Mouse (Mus musculus) embryonic fibroblast, embryonic 13.5 days (primary cell): ENCODE data around the gene Zfhx3. TPM values are rescaled to one million over a fixed set of nuclear protein-coding genes. Genes with fewer than 3 reads are reported as not detected.
A peak's percentile ranks its signal among the peaks of the same experiment; 100 is the strongest.

ENCODE experiments used
- H3K27ac ChIP-seq: 2 replicates; pipeline ENCODE4 v1.5.1; 2012; ENCODE audit warnings: low read length, control low read depth, inconsistent platforms; ENCODE audit not compliant: insufficient read depth
- H3K4me1 ChIP-seq: 2 replicates; pipeline ENCODE4 v1.6.1; 2011; ENCODE audit warnings: low read length; ENCODE audit not compliant: control insufficient read depth, insufficient read depth
- H3K4me3 ChIP-seq: 2 replicates; pipeline ENCODE4 v1.5.1; 2011; ENCODE audit warnings: mild to moderate bottlenecking, control low read depth, low read length; ENCODE audit not compliant: insufficient read depth
- CTCF ChIP-seq: IDR thresholded peaks from 2 replicates; pipeline ENCODE4 v1.5.1; 2011; ENCODE audit warnings: mild to moderate bottlenecking, control low read depth, low read length, moderate library complexity, borderline replicate concordance; ENCODE audit not compliant: insufficient read depth
- POLR2A ChIP-seq: IDR thresholded peaks from 2 replicates; pipeline ENCODE4 v1.6.1; 2011; ENCODE audit warnings: low read depth, mild to moderate bottlenecking, control low read depth, low read length, moderate library complexity
- polyA plus RNA-seq: library from polyadenylated mRNA; stranded (reverse); fragments of >200 nt; gene quantifications from 2 replicates; pipeline ENCODE4 v1.2.4, GENCODE M21; 2011; ENCODE audit warnings: low read depth; ENCODE audit not compliant: missing spikeins, insufficient read length

Zfhx3 gene
- polyA plus RNA-seq, 1 experiment, result 30.6 TPM

DNA sequence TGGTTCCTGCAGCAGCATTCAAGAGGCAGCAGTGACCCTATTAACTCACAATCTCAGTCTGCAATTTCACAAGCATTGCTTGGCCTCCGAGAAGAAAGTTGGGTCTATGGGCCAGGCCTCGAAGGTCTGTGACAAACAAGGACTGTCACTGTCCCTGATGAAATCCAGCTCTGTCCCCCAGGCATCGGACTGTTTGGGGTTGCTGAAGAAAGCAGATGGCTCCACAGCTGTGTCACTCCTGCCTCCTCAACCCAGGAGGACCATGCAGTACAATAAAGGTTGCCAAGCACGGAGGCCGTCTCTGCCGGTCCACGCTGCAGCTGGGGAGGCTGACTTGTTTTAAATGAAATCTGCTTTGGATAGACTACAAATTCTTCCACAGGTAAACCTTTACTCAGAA lies 1020.1 kb downstream of the Zfhx3 start:
- H3K27ac ChIP-seq, result no peak overlapping the region

DNA sequence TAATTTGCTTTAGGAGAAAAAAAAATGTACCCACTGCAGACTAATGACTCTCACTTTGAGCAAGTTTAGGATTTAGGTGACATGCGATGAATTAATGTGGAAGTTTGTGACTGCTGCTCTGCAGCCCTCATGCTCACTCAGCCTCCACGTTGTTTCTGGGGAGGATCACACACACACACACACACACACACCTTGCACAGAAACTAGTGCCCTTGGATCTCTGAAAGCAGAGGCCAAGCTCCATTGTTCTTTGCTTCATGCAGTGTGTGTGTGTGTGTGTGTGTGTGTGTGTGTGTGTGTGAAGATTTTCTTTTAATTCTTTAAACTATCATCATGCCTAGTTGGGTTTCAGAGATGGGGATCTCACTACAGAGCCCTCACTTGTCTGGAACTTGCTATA lies 1020.7 kb downstream of the Zfhx3 start:
- H3K4me3 ChIP-seq, result no peak overlapping the region
- H3K27ac ChIP-seq, result no peak overlapping the region
- H3K4me1 ChIP-seq, result no peaks in the 10 kb centered on the region
- TF ChIP-seq POLR2A, result no peak
- TF ChIP-seq CTCF, result no peak

More for the DNA sequence above, 1020.1 kb downstream of the Zfhx3 start:
- no peak for TF ChIP-seq CTCF
- no peak for TF ChIP-seq POLR2A
- Histone ChIP-seq H3K4me1 (no peaks in the 10 kb centered on the region), H3K4me3 (no peak overlapping the region)

DNA sequence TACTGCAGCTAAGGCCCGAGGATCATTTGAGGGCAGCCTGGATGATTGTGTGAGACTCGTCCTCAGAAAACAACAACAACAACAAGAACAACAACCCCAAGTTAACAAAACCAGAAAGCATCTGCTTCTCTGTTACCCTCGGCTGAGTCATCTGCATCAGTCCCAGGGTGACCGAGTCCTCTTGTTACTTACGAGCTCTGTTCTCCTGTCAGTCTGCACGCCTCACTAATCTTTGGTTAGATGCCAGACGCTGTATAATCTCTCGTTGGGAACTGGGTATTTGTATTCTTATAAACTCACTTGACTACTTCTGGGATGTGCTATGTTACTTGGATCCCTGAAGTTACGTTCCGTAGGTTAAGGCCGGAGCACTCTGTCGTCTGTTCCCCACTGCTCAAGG lies 1023.6 kb downstream of the Zfhx3 start:
- H3K27ac ChIP-seq, result no peak overlapping the region
- TF ChIP-seq CTCF (no peak), POLR2A (no peak)
- H3K4me1 ChIP-seq, result no peaks in the 10 kb centered on the region
- no peak overlapping the region for H3K4me3 ChIP-seq

DNA sequence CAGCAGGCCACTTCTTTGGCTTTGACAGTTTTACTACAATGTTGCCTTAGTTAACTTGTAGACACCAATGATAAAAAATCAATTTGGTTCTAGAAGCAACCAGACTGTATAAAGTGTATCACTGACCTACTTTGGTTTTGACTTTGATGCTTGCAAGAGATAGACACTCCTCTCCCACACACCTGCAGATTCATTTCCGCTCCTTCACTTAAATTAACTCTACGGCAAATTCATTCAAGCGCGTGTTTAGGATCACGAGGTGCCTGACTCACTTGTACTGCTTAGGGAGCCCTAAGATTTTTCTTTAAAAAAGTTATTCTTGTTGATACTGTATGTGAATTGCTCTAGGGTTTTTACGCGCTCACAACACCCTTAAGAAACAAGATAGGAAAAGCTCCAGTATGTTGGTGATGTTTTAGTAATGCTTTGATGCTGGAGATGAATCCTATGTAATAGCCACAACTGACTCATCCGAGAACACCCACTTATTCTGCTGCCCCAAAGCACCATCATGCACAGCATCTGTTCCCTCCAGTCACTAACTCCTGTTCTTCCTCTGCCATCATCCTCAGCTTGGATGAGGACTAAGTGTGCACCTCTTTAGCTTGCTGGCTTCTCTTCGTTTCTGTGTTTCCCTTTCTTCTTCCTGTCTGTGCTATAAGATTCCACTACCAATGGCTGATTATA lies 1031.3 kb downstream of the Zfhx3 start:
- no peak for TF ChIP-seq CTCF
- Histone ChIP-seq H3K27ac (no peak overlapping the region), H3K4me3 (no peak overlapping the region), H3K4me1 (peaks cover 13% of the 10 kb centered on the region)

DNA sequence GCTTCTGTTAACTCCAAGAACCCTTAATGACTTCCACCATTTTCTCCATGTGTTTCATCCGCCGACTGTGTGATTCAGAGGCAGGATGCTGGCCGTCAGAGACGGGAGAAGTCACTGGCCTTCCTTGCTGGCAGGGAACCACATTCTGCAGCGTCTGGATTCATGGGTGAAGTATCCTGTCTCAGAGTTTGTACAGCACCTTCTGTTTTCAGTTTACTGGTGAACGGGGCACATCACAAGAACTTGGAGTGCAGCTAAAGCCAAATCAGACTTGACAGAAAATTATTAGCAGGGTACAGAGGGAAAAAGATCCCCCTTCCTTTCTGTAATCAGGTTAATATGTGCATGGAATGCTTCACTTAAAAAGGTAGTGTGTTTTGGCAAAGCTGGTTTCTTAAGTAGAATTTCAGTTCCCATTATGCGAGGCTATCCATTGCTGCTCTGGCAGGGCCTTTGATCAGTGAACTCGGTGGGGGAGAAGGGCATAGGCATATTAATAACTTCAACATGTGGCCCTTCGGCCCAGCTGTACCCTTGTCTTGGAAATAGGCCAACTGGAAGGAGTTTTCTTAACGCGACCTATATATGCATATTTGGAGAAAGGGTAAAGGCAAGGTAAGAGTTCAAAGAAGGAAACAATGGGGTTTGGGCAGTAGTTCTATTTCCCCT lies 1035.4 kb downstream of the Zfhx3 start:
- H3K27ac ChIP-seq, result peak overlapping the region; percentile 85
- H3K4me3 ChIP-seq, result no peak overlapping the region
- TF ChIP-seq CTCF, result no peak
- no peak for TF ChIP-seq POLR2A
- H3K4me1 ChIP-seq, result peaks cover 13% of the 10 kb centered on the region

DNA sequence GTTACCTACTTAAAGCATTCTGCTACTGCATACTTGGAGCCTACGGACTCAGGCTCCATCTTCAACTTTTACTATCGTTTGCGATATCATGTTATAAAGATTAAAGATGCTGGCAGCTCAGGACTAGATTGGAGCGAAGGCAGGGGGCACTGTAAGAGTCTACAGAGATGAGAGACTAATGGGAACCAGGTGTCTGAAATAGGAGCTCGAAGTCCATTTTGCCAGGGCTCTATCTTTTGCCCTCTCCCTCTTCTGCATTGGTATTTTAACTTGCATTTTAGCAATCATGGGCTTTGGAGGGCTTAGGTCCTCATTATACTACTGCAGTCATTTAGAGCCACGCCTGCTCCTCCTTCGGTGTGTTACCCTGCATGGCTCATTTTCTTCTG lies 1035.9 kb downstream of the Zfhx3 start:
- no peak overlapping the region for H3K4me3 ChIP-seq
- TF ChIP-seq CTCF (no peak), POLR2A (no peak)
- H3K27ac ChIP-seq, result no peak overlapping the region
- peaks cover 13% of the 10 kb centered on the region for H3K4me1 ChIP-seq

DNA sequence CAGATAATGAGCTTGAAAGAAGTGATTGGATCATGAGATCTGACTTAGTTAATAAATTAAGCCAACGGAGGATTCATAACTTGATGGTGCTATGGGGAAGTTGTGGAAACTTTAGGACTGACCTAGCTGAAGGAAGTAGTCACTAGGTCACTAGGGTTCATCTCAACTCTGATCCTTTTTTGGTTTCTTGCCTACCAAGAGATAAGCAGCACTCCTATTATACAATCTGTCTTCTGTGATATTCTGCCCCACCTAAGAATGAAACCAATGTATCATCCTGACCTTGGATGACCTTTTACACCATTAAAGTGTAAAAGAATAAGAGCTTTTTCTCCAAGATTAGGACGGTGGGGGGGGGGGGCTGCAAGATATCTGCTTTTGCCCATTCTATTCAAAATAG lies 1042.5 kb downstream of the Zfhx3 start:
- TF ChIP-seq POLR2A, result no peak
- TF ChIP-seq CTCF, result no peak
- Histone ChIP-seq H3K4me1 (no peaks in the 10 kb centered on the region), H3K27ac (no peak overlapping the region), H3K4me3 (no peak overlapping the region)

DNA sequence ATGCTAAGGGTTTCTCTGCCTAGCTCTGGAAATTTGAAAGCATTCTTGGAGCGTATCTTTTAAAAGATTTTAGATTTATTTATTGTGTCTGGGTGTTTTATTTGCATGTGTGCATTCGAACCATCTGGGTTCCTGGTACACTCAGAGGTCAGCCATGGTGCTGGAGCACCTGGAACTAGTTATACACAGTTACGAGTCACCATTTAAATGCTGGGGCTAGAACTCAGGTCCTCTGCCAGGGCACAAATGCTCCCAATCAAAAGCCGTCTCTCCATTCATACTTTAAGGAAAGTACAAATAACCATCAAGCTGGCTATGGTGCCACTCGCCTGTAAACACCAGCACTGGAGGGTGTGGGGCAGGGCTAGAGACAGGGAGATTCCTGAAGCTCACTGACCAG lies 1047.4 kb downstream of the Zfhx3 start:
- H3K4me3 ChIP-seq, result no peak overlapping the region
- no peak overlapping the region for H3K27ac ChIP-seq
- no peaks in the 10 kb centered on the region for H3K4me1 ChIP-seq
- TF ChIP-seq CTCF (no peak), POLR2A (no peak)

DNA sequence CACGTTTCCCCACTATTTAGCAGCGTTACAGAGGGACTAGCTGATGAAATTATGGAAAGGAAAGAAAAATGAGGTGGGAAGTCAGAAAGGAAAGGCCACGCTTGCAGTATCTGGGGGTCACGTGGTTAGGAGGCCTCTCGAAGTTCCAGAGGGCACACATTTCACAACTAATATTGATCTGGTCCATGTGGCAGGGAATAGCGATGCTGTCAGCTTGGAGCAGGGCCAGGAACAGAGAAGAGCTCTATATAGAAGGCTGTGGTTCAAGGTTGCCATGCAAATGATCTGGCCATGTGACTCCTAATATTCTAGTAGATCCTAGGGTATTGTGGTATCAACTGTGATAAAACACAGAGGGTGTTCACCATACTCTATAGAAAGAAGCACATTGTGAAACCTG lies 1048.1 kb downstream of the Zfhx3 start:
- no peak overlapping the region for H3K27ac ChIP-seq
- TF ChIP-seq POLR2A (no peak), CTCF (no peak)
- H3K4me3 ChIP-seq, result no peak overlapping the region
- H3K4me1 ChIP-seq, result no peaks in the 10 kb centered on the region

DNA sequence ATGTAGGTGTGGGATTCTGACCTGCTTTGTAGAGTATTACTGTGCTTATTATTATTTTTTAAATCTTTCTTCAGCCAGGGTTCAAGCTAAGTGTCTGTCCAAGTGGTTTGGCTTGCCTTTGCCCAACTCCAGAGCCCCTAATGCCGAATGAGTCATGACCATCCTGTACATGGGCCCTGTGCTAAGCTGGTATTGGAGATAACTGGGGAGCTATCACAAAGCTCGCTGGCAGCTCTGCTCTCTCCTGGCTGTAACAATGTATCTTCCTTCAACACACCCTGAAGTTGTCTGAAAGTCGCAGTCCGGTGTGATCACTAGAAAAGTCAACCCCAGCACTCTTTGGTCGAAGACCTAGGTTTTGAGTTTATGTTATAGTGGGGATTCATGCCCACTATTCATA lies 1049.0 kb downstream of the Zfhx3 start:
- TF ChIP-seq POLR2A (no peak), CTCF (no peak)
- Histone ChIP-seq H3K4me3 (no peak overlapping the region), H3K27ac (no peak overlapping the region), H3K4me1 (no peaks in the 10 kb centered on the region)

DNA sequence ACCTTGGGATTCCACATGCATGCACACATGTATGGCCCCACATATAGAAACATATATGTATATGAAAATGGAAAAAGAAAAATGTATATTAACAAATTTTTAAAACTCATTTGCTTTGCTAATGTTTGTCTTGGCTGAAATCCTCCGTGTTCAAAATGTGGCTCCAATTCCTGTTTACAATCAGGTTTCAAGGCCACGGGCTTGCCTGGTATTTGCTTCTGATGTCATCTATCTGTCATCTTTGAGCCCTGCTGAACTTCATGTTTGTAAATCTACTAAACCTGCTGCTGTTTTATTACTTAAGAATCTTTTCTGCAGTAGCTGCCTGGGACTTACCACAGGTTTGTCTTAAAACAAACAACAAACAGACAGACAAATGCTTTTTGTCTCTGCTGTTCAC lies 1051.3 kb downstream of the Zfhx3 start:
- TF ChIP-seq CTCF, result no peak
- TF ChIP-seq POLR2A, result no peak
- Histone ChIP-seq H3K4me1 (no peaks in the 10 kb centered on the region), H3K4me3 (no peak overlapping the region), H3K27ac (no peak overlapping the region)
